Mouse (Mus musculus) MEL (cell line): ENCODE data around the gene Kctd11. TPM values are rescaled to one million over a fixed set of nuclear protein-coding genes. Genes with fewer than 3 reads are reported as not detected.

ENCODE experiments used
- DNase-seq: peaks from one replicate; pipeline ENCODE4 v3.0.0; 2011; ENCODE audit warnings: low read depth, low spot score
- H3K27ac ChIP-seq: 2 replicates; pipeline ENCODE4 v1.5.1; 2012; ENCODE audit warnings: low read depth, mild to moderate bottlenecking, control low read depth, low read length, moderate library complexity; ENCODE audit not compliant: control insufficient read depth
- H3K27me3 ChIP-seq, 2 experiments: fragments of 150-350 bp in 1 of 2; sonication (generic) in 1 of 2; 2 replicates each; pipeline ENCODE4 v1.6.1; 2012; ENCODE audit warnings: low read length in 2 of 2, mild to moderate bottlenecking in 2 of 2, improper control_type of control experiment in 1 of 2, moderate library complexity in 1 of 2; ENCODE audit not compliant: insufficient read depth in 2 of 2, control insufficient read depth in 1 of 2
- H3K36me3 ChIP-seq, 2 experiments: 2 replicates each; pipeline ENCODE4 v1.6.1; 2012 to 2014; ENCODE audit warnings: low read length in 2 of 2, improper control_type of control experiment in 1 of 2, inconsistent platforms in 1 of 2, mild to moderate bottlenecking in 1 of 2; ENCODE audit not compliant: insufficient read depth in 2 of 2, control insufficient read depth in 1 of 2
- H3K4me1 ChIP-seq, 2 experiments: fragments of 150-350 bp in 1 of 2; sonication (generic) in 1 of 2; 2 replicates each; pipeline ENCODE4 v1.6.1; 2012; ENCODE audit warnings: low read length in 2 of 2, improper control_type of control experiment in 1 of 2, mild to moderate bottlenecking in 1 of 2; ENCODE audit not compliant: insufficient read depth in 2 of 2, control insufficient read depth in 1 of 2
- H3K4me3 ChIP-seq, 2 experiments: fragments of 150-350 bp in 1 of 2; sonication (generic) in 1 of 2; 2 replicates each; pipeline ENCODE4 v1.5.1; 2012; ENCODE audit warnings: low read depth in 2 of 2, low read length in 2 of 2, mild to moderate bottlenecking in 2 of 2, moderate library complexity in 2 of 2, control low read depth in 1 of 2, improper control_type of control experiment in 1 of 2; ENCODE audit not compliant: control insufficient read depth in 1 of 2, insufficient read depth in 1 of 2
- H3K79me2 ChIP-seq: 2 replicates; pipeline ENCODE4 v1.6.1; 2012; ENCODE audit warnings: mild to moderate bottlenecking, low read length, moderate library complexity; ENCODE audit not compliant: control insufficient read depth, poor library complexity, insufficient read depth
- H3K9ac ChIP-seq: 2 replicates; pipeline ENCODE4 v1.6.1; 2012; ENCODE audit warnings: low read depth, mild to moderate bottlenecking, control low read depth, low read length, moderate library complexity; ENCODE audit not compliant: control insufficient read depth, poor library complexity, severe bottlenecking
- H3K9me3 ChIP-seq: fragments of 150-350 bp; sonication (generic); replicated peaks from 2 replicates; pipeline ENCODE4 v1.6.1; 2012; ENCODE audit warnings: mild to moderate bottlenecking, low read length, improper control_type of control experiment, moderate library complexity; ENCODE audit not compliant: insufficient read depth
- CHD1 ChIP-seq: IDR thresholded peaks from 2 replicates; pipeline ENCODE4 v1.6.1; 2012; ENCODE audit warnings: low read depth, mild to moderate bottlenecking, inconsistent platforms, low read length, improper control_type of control experiment
- CHD2 ChIP-seq: IDR thresholded peaks from 2 replicates; pipeline ENCODE4 v1.6.1; 2011; ENCODE audit warnings: low read length, improper control_type of control experiment
- ELF1 ChIP-seq: IDR thresholded peaks from 2 replicates; pipeline ENCODE4 v1.6.1; 2014; ENCODE audit warnings: low read depth, mild to moderate bottlenecking, inconsistent platforms, low read length, improper control_type of control experiment, moderate library complexity
- EP300 ChIP-seq, 2 experiments: IDR thresholded peaks; 2 replicates each; pipeline ENCODE4 v1.6.1; 2011; ENCODE audit warnings: improper control_type of control experiment in 2 of 2, low read length in 2 of 2, low read depth in 1 of 2, mild to moderate bottlenecking in 1 of 2
- ETS1 ChIP-seq: IDR thresholded peaks from 2 replicates; pipeline ENCODE4 v1.6.1; 2012; ENCODE audit warnings: low read depth, mild to moderate bottlenecking, inconsistent platforms, low read length, improper control_type of control experiment, moderate library complexity
- GABPA ChIP-seq: IDR thresholded peaks from 2 replicates; pipeline ENCODE4 v1.6.1; 2012; ENCODE audit warnings: low read depth, mild to moderate bottlenecking, inconsistent platforms, low read length, improper control_type of control experiment, moderate library complexity
- GATA1 ChIP-seq: IDR thresholded peaks from 2 replicates; pipeline ENCODE4 v1.6.1; 2011; ENCODE audit warnings: low read depth, low read length, improper control_type of control experiment
- HCFC1 ChIP-seq: IDR thresholded peaks from 2 replicates; pipeline ENCODE4 v1.6.1; 2012; ENCODE audit warnings: low read depth, mild to moderate bottlenecking, inconsistent platforms, low read length, improper control_type of control experiment, moderate library complexity
- MAFK ChIP-seq: IDR thresholded peaks from 2 replicates; pipeline ENCODE4 v1.6.1; 2011; ENCODE audit warnings: low read depth, mild to moderate bottlenecking, low read length, improper control_type of control experiment, borderline replicate concordance
- MAZ ChIP-seq: IDR thresholded peaks from 2 replicates; pipeline ENCODE4 v1.6.1; 2012; ENCODE audit warnings: low read depth, mild to moderate bottlenecking, inconsistent platforms, low read length, improper control_type of control experiment
- MEF2A ChIP-seq: IDR thresholded peaks from 2 replicates; pipeline ENCODE4 v1.6.1; 2014; ENCODE audit warnings: low read depth, mild to moderate bottlenecking, inconsistent platforms, low read length, improper control_type of control experiment; ENCODE audit not compliant: poor library complexity, insufficient replicate concordance, severe bottlenecking; ENCODE audit errors: extremely low read depth
- MXI1 ChIP-seq: IDR thresholded peaks from 2 replicates; pipeline ENCODE4 v1.6.1; 2011; ENCODE audit warnings: mild to moderate bottlenecking, low read depth, low read length, improper control_type of control experiment
- MYC ChIP-seq: IDR thresholded peaks from 2 replicates; pipeline ENCODE4 v1.6.1; 2011; ENCODE audit warnings: low read depth, mild to moderate bottlenecking, low read length, improper control_type of control experiment, moderate library complexity
- NELFE ChIP-seq: IDR thresholded peaks from 2 replicates; pipeline ENCODE4 v1.6.1; 2011; ENCODE audit warnings: low read depth, low read length, improper control_type of control experiment
- NRF1 ChIP-seq: IDR thresholded peaks from 2 replicates; pipeline ENCODE4 v1.6.1; 2014; ENCODE audit warnings: low read depth, mild to moderate bottlenecking, inconsistent platforms, low read length, improper control_type of control experiment, moderate library complexity; ENCODE audit not compliant: poor library complexity, insufficient read depth, severe bottlenecking
- POLR2A ChIP-seq, 2 experiments: IDR thresholded peaks; 2 replicates each; pipeline ENCODE4 v1.6.1; 2011 to 2012; ENCODE audit warnings: low read length in 2 of 2, mild to moderate bottlenecking in 2 of 2, control low read depth in 1 of 2, improper control_type of control experiment in 1 of 2, low read depth in 1 of 2, moderate library complexity in 1 of 2; ENCODE audit not compliant: control insufficient read depth in 1 of 2, insufficient read depth in 1 of 2, poor library complexity in 1 of 2
- POLR2AphosphoS2 ChIP-seq: IDR thresholded peaks from 2 replicates; pipeline ENCODE4 v1.6.1; 2011; ENCODE audit warnings: low read length, improper control_type of control experiment
- POLR2AphosphoS5 ChIP-seq: IDR thresholded peaks from 2 replicates; pipeline ENCODE4 v1.6.1; 2012; ENCODE audit warnings: low read depth, borderline replicate concordance, mild to moderate bottlenecking, inconsistent platforms, low read length, moderate library complexity, mixed read lengths
- RAD21 ChIP-seq: IDR thresholded peaks from 2 replicates; pipeline ENCODE4 v1.6.1; 2011; ENCODE audit warnings: mild to moderate bottlenecking, low read depth, low read length, improper control_type of control experiment
- RCOR1 ChIP-seq: IDR thresholded peaks from 2 replicates; pipeline ENCODE4 v1.6.1; 2012; ENCODE audit warnings: low read depth, mild to moderate bottlenecking, inconsistent platforms, low read length, improper control_type of control experiment
- SIN3A ChIP-seq: IDR thresholded peaks from 2 replicates; pipeline ENCODE4 v1.6.1; 2012; ENCODE audit warnings: low read length, improper control_type of control experiment, inconsistent platforms
- SMC3 ChIP-seq: IDR thresholded peaks from 2 replicates; pipeline ENCODE4 v1.6.1; 2011; ENCODE audit warnings: low read depth, low read length, improper control_type of control experiment
- TAL1 ChIP-seq: IDR thresholded peaks from 2 replicates; pipeline ENCODE4 v1.6.1; 2012; ENCODE audit warnings: mild to moderate bottlenecking, inconsistent platforms, low read length, moderate library complexity, mixed read lengths
- TCF12 ChIP-seq: IDR thresholded peaks from 2 replicates; pipeline ENCODE4 v1.6.1; 2014; ENCODE audit warnings: low read depth, mild to moderate bottlenecking, inconsistent platforms, low read length, improper control_type of control experiment, moderate library complexity
- UBTF ChIP-seq: IDR thresholded peaks from 2 replicates; pipeline ENCODE4 v1.6.1; 2012; ENCODE audit warnings: low read depth, mild to moderate bottlenecking, inconsistent platforms, low read length, improper control_type of control experiment, moderate library complexity, borderline replicate concordance; ENCODE audit not compliant: insufficient read depth
- USF1 ChIP-seq: IDR thresholded peaks from 2 replicates; pipeline ENCODE4 v1.6.1; 2014; ENCODE audit warnings: low read depth, mild to moderate bottlenecking, inconsistent platforms, low read length, improper control_type of control experiment, moderate library complexity
- USF2 ChIP-seq, 2 experiments: IDR thresholded peaks; 2 replicates each; pipeline ENCODE4 v1.6.1; 2011 to 2012; ENCODE audit warnings: improper control_type of control experiment in 2 of 2, low read length in 2 of 2, borderline replicate concordance in 1 of 2, inconsistent platforms in 1 of 2, low read depth in 1 of 2, mild to moderate bottlenecking in 1 of 2; ENCODE audit not compliant: insufficient read depth in 1 of 2
- ZKSCAN1 ChIP-seq: IDR thresholded peaks from 2 replicates; pipeline ENCODE4 v1.6.1; 2012; ENCODE audit warnings: low read depth, mild to moderate bottlenecking, inconsistent platforms, low read length, improper control_type of control experiment, moderate library complexity
- ZMIZ1 ChIP-seq: IDR thresholded peaks from 2 replicates; pipeline ENCODE4 v1.6.1; 2012; ENCODE audit warnings: low read depth, mild to moderate bottlenecking, inconsistent platforms, low read length, improper control_type of control experiment, moderate library complexity
- ZNF384 ChIP-seq: IDR thresholded peaks from 2 replicates; pipeline ENCODE4 v1.6.1; 2012; ENCODE audit warnings: low read depth, mild to moderate bottlenecking, inconsistent platforms, low read length, improper control_type of control experiment
- polyA plus RNA-seq, 2 experiments: library from polyadenylated mRNA; stranded (reverse) in 1 of 2; unstranded in 1 of 2; fragments of >175 nt in 1 of 2; fragments of >200 nt in 1 of 2; gene quantifications; 2 replicates each; pipeline versions ENCODE4 v1.2.1 to v1.2.4; 2012; ENCODE audit warnings: low replicate concordance in 2 of 2, low read depth in 1 of 2; ENCODE audit not compliant: insufficient read length in 2 of 2, insufficient read depth in 1 of 2, missing spikeins in 1 of 2
- total RNA-seq: library from RNA; depleted of rRNA; stranded (reverse); fragments of 300-350 nt; gene quantifications from 2 replicates; pipeline ENCODE4 v1.2.3, GENCODE M21; 2012

Gene Kctd11
- total and polyA plus RNA-seq, 3 experiments, result 0.19 to 0.49 TPM; not detected in 1

DNA sequence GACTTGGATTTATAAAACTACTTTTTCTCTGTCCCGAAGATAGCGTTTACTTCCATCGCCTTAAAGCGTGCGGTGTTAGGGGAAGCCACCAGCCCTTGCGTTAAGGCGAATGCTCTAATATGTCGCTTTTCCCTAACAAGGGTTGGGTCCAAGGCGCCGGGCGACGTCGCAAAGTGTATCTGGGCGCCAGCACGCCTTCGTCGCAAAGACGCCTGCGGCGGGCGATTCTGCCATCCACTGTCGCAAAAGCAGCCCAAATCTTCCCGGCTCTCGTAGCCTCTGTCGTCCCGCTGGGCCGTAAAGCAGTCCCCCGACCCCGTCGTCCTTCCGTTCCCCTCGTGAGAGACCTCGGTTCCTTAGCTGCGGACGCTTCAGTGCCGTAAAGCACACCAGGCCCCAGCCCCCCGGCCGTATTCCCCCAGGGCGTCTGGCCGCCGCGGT is 20.2 kb upstream of the Kctd11 start (continued):
- peak; percentile 13; the same call in 1 of the 2 replicates for TF ChIP-seq MEF2A
- peak; percentile 91 for TF ChIP-seq SIN3A
- TF ChIP-seq USF1, result 0 out of 2 replicates have a peak, but pooled peaks have one; percentile 43
- peak; percentile 74; the same call in 1 of the 2 replicates for TF ChIP-seq MYC
- TF ChIP-seq ETS1, result no peak; the same call in 1 of the 2 replicates
- no peak for TF ChIP-seq EP300 (IDR thresholded peaks at IDR 0.05; ENCODE audit: low read depth in 1 of 2, low read length in 2 of 2)
- peak; percentile 60 for TF ChIP-seq TCF12
- peak; percentile 79; the same call in 1 of the 2 replicates for TF ChIP-seq UBTF
- no peak for TF ChIP-seq MAFK

GRCm38 (mm10) chr11:69900471-69901405 is 19.5 kb upstream of the Kctd11 start, which contains the start of the genes 2810408A11Rik and Neurl4:
TSS of gene 2810408A11Rik (minus strand) at chr11:69900987.
TSS of gene Neurl4 (plus strand) at chr11:69901072.
- H3K4me3 ChIP-seq, result peak within 1 kb of the TSS; percentile 65 to 77
- H3K79me2 ChIP-seq, result peaks cover 18% of the 10 kb centered on the region
- H3K9me3 ChIP-seq, result no peaks in the 10 kb centered on the region
- peak within 1 kb of the TSS; percentile 95 for H3K27ac ChIP-seq
- peak within 1 kb of the TSS; percentile 81 for H3K9ac ChIP-seq
- peak; percentile 99 for DNase-seq
- peaks cover 0 to 13% of the 10 kb centered on the region in 2 experiments; a peak in 2 of 4 replicates for H3K4me1 ChIP-seq
- peaks cover 3% of the 10 kb centered on the region in 2 experiments; a peak in 3 of 4 replicates for H3K36me3 ChIP-seq
- no peaks in the 10 kb centered on the region for H3K27me3 ChIP-seq
- TF ChIP-seq POLR2A (IDR thresholded peaks at IDR 0.05; ENCODE audit: control insufficient read depth in 1 of 2, insufficient read depth in 1 of 2, low read depth in 1 of 2, low read length in 2 of 2, poor library complexity in 1 of 2) (peak; percentile 92 to 99), SMC3 (no peak), UBTF (0 out of 2 replicates have a peak, but pooled peaks have one; percentile 31), ZNF384 (no peak), RAD21 (no peak), HCFC1 (no peak), TAL1 (no peak), MXI1 (no peak), POLR2AphosphoS2 (peak; percentile 99), ZMIZ1 (peak; percentile 97), NRF1 (no peak), GATA1 (no peak), GABPA (no peak), CHD2 (no peak), RCOR1 (0 out of 2 replicates have a peak, but pooled peaks have one; percentile 27), POLR2AphosphoS5 (no peak), ZKSCAN1 (no peak), CHD1 (peak; percentile 98), MAFK (no peak), SIN3A (peak; percentile 8; the same call in 1 of the 2 replicates), MEF2A (no peak), ELF1 (no peak), USF1 (peak; percentile 23; the same call in 1 of the 2 replicates), MAZ (no peak), USF2 (IDR thresholded peaks at IDR 0.05; ENCODE audit: borderline replicate concordance in 1 of 2, insufficient read depth in 1 of 2, low read depth in 1 of 2, low read length in 2 of 2) (no peak), NELFE (peak; percentile 98)
